Mouse (Mus musculus) layer of hippocampus, adult 18-20 months (tissue): ENCODE results near the gene Igbp1. TPM values are rescaled to one million over a fixed set of nuclear protein-coding genes. Genes with fewer than 3 reads are reported as not detected.

Experiments used
- DNase-seq, 2 experiments: peaks; one replicate each; pipeline ENCODE4 v3.0.0; 2022; ENCODE audit warnings: low spot score in 2 of 2
- long read RNA-seq: library from polyadenylated mRNA; stranded (forward); transcript quantifications from one replicate; pipeline ENCODE4 v2.0.0, GENCODE M21; 2021
- total RNA-seq, 2 experiments: library from RNA; stranded (reverse); gene quantifications; 2 replicates each; pipeline ENCODE4 v1.2.3; 2021

Igbp1 gene
- total RNA-seq, result 10 to 100 TPM; 38.1 to 39.6 TPM
- long read RNA-seq, full-length matches to known transcripts, result 15 of 22 reads
- long read RNA-seq, partial matches to known transcripts, result 6 of 22 reads
- long read RNA-seq, other reads (novel, unspliced or antisense), result 1 of 22 reads

- peak; percentile 78 to 84 for DNase-seq
These were observed at the start of gene Igbp1 for GRCm38 (mm10) chrX:100494068-100494978. TSS of gene Igbp1 (plus strand) at chrX:100494291.

GRCm38 (mm10) chrX:100468047-100468446, 26.0 kb upstream of the Igbp1 start:
- no peak for DNase-seq

- DNase-seq, result no peak
These were observed 24.0 kb upstream of the Igbp1 start for GRCm38 (mm10) chrX:100470126-100470525.

GRCm38 (mm10) chrX:100471491-100471890, 22.6 kb upstream of the Igbp1 start:
- DNase-seq, result no peak

- DNase-seq, result no peak
These were observed 18.4 kb upstream of the Igbp1 start for GRCm38 (mm10) chrX:100475569-100476223.

DNA sequence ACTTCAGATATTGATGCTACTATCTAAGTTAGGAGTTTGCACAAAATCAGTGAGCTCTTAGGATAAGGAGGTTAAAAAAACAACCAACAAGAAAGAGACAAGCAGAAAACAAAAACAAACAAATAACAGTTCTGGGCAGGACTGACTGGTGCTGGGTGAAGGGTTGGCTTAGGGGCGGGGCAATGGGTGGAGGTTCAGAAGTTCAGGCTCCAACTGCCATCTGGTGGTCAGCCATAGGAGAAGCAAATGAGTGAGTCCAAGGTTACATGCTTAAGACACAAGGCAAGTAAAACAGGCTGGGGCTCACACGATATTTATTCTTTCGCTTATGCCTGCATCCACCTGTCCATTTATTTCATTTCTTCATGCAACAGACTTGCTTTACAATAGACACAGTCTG, 13.8 kb upstream of the Igbp1 start:
- peak; percentile 17 to 53 for DNase-seq

DNA sequence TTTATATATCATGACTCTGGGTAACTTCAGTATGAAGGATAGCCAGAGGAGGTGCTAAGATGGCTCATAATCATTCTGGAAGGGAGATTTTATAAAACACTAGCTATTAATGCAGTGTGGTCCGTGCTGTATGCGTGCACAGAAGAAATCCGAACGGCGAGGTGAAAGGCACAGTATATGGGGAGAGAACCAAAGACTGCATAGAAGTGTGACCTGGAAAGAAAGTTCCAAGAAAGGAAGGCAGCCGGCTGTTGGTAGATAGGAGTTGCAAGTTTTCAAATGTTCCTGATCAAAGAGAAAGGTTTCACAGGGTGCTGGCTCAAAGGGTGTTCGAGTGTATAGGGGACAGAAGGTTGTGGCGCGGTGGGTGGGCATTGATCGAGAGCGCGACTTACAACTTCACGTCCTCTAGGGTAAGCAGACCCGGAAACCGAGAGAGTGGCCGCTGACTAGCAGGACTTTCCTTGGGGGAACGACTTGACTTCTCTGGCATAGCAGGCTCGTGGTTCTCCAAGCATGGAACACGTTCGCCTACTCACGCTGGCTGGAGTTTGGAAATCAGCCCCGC, 507 bp upstream of the Igbp1 start:
- no peak for DNase-seq

GRCm38 (mm10) chrX:100504175-100504851, 10.2 kb downstream of the Igbp1 start:
- DNase-seq, result no peak

DNA sequence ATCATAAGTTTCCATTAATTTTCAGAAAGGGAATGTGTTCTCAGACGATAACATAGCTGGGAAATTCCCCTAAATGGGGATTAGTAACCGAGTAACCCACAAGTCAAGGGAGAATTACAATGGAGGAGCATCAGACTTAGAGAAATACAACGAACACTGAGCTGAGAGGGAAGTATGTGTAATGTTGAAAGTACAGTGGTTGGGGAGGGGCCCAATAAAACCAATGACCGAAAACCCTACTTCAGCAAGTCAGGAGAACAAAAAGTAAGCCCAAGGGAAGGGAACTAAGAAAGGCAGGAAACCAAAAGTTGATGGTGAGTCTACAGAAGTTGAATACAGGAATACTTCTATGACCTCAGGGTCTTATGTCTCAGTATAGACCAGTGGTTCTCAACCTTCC, 14.1 kb downstream of the Igbp1 start:
- no peak for DNase-seq

DNA sequence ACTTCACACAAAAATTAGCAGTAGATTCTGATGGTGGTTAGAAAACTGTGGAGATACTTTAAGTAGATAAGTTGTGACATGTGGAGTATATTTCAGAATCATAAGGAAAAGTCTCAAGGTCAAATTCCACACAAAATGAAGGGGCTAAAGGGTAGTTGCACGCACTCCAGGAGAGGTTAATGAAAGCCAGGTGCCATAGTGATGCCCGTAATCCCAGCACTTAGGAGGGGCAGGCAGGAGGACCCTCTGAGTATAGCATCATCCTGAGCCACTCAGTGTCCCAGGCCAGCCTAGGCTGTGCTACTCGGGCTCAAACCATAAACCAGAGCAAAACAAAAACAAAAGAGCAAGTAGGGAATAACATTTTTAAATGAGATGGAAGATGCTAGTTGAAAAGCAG, 15.8 kb downstream of the Igbp1 start:
- no peak for DNase-seq

- DNase-seq, result no peak
These were observed 22.6 kb downstream of the Igbp1 start for GRCm38 (mm10) chrX:100516683-100517082.

DNA sequence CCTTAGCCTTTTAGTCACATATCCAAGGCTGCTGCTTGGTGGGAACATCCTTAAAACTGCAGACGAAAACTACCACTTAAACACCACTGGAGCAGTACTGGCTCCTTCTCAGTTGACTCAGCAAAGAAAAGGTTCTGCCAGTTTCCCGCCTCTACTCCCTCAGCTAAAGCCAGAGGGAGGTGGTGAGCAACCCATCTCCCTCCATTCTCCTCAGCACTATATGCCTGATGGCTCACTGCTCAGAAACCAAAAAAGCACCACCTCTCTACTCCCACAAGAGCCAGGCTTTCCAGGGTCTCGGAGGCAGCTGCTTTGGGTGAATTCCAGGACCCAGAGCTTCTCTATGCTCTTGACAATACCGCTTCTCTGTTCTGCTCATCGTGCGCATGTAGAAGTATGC, 23.5 kb downstream of the Igbp1 start:
- peak; percentile 28 to 34 for DNase-seq

GRCm38 (mm10) chrX:100518532-100518931, 24.4 kb downstream of the Igbp1 start:
- no peak for DNase-seq

DNA sequence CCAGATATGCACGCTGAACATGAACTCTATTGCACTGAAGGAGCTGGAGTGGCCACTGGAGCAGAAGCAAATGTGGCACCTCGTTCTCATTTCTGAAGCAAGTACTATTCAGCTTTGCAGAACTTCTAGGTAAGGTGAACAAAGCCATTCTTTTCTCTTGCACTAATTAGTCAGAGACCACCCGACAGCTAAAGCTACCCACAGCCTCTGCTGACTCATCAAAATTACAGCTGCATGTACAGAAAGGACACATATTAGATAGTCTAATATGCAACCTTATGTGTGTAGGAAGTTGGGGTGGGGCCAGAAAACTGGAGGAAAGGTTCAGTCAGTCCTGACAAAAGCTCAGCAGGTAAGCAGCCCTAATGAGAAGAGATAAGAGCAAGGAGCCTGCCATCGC, 30.4 kb downstream of the Igbp1 start, which contains the start of gene Dgat2l6:
TSS of gene Dgat2l6 (plus strand) at position 368 of the 400 bp plus-strand sequence.
- DNase-seq, result no peak

DNA sequence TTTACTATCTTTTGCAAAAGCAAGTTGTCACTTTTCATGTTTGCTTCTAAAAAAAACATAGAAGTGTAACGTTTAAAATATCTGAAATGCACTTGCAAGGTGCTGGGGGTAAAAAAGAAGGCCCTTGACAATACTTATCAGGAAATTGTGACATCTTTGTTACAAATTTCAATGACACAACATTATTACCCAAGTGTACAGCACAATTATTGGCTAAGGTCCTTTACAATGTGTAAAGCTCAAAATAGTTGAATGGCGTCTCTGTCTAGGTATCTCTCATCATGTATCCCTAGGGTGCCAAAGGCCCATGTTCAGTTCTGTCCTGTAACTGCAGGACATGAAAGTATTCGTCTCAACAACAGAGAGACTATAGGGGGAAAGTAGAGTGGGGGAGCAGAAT, 61.9 kb downstream of the Igbp1 start:
- no peak for DNase-seq

- DNase-seq, result peak in 1 of 2 experiments; percentile 3
These were observed 71.6 kb downstream of the Igbp1 start for GRCm38 (mm10) chrX:100565696-100566095.

Other genes with a start within 250 kb of the Igbp1 start
- not detected for gene Otud6a, start 65.3 kb upstream of the Igbp1 start, total RNA-seq
- not detected for gene Awat2, start 51.6 kb upstream of the Igbp1 start, total RNA-seq
- gene Dgat2l6, start 30.5 kb downstream of the Igbp1 start, total RNA-seq, result under 1 TPM; 0.43 to 0.45 TPM
- not detected for gene Awat1, start 78.0 kb downstream of the Igbp1 start, total RNA-seq
- gene P2ry4, start 100.6 kb downstream of the Igbp1 start, total RNA-seq, result under 1 TPM in 1 of 2 experiments, not detected in 1; 0.07 TPM
- gene Arr3, start 111.2 kb downstream of the Igbp1 start, total RNA-seq, result under 1 TPM; 0.84 to 0.92 TPM
- gene Kif4, start 131.4 kb downstream of the Igbp1 start, total RNA-seq, result under 1 TPM; 0.43 to 0.50 TPM
- gene Pdzd11, start 132.3 kb downstream of the Igbp1 start, total RNA-seq, result 10 to 100 TPM; 41.6 to 43.5 TPM
- gene Gdpd2, start 235.6 kb downstream of the Igbp1 start, total RNA-seq, result 10 to 100 TPM in 1 of 2 experiments, 1 to 10 TPM in 1; 8.2 to 14.9 TPM